8 mouse cellular contexts compared by ENCODE assay signal in the genomic region with DNA sequence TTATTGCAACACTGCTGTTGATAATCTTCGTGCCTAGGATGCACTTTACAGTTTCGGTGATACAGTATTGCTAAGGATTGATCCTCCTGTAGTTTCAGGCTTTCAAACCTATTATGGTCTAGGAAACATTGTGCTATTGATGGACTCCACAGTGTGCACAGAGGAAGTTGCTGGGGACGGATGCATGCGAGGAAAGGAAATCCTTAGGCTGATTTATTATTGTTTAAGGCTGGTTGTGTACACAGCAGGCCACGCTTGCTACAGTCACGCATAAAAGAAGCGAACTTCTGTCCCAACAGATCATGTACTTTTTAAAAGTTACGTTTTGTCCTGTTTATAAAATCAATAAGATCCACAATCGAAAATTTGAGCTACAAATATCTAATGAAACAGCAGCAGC. TPM values are rescaled to one million over a fixed set of nuclear protein-coding genes. Genes with fewer than 3 reads are reported as not detected.
A peak's percentile ranks its signal among the peaks of the same experiment; 100 is the strongest.
DNase-seq lines count a peak whose midpoint lies in the region; ATAC-seq and TF ChIP-seq lines count a peak whose summit lies in the region.

No protein-coding gene starts in this region.

- no peaks in the 10 kb centered on the region for H3K9me3 ChIP-seq in megakaryocyte, embryonic 14.5 days
- no peaks in the 10 kb centered on the region for H3K9me3 ChIP-seq in neural tube, embryonic 14.5 days (ENCODE audit: control insufficient read depth, low read length)

- no peak for ATAC-seq in megakaryocyte, adult 5-6 weeks (ENCODE audit: poor library complexity, severe bottlenecking)
- no peak for ATAC-seq in neural tube, embryonic 14.5 days (ENCODE audit: low read depth)

- no peaks in the 10 kb centered on the region for H3K4me1 ChIP-seq in kidney, adult 2 months (ENCODE audit: control insufficient read depth, insufficient read depth, low read length)
- H3K4me1 ChIP-seq in megakaryocyte, embryonic 14.5 days, result peaks cover 38% of the 10 kb centered on the region
- peaks cover 14% of the 10 kb centered on the region; the same call in 1 of the 2 replicates for H3K4me1 ChIP-seq in neural tube, embryonic 14.5 days (ENCODE audit: control insufficient read depth, insufficient read depth, low read length)

- peak overlapping the region; percentile 82; the same call in 1 of the 2 replicates for H3K4me2 ChIP-seq in neural tube, embryonic 14.5 days (ENCODE audit: low read depth, low read length)

- no peaks in the 10 kb centered on the region for H3K36me3 ChIP-seq in kidney, adult 2 months (ENCODE audit: control insufficient read depth, insufficient read depth, low read length)
- H3K36me3 ChIP-seq in megakaryocyte, embryonic 14.5 days (replicated peaks; ENCODE audit: low read length), result peaks cover 6% of the 10 kb centered on the region
- no peaks in the 10 kb centered on the region for H3K36me3 ChIP-seq in neural tube, embryonic 14.5 days (ENCODE audit: control insufficient read depth, insufficient read depth, low read length)

- no peak overlapping the region for H3K27ac ChIP-seq in kidney, adult 2 months (ENCODE audit: insufficient read depth, low read depth, low read length)
- H3K27ac ChIP-seq in neural tube, embryonic 14.5 days (ENCODE audit: low read depth, low read length), result no peak overlapping the region

- no peak overlapping the region for H3K4me3 ChIP-seq in kidney, adult 2 months (ENCODE audit: insufficient read depth, low read depth, low read length)
- H3K4me3 ChIP-seq in megakaryocyte, embryonic 14.5 days (replicated peaks), result peak overlapping the region; percentile 8
- no peak overlapping the region for H3K4me3 ChIP-seq in neural tube, embryonic 14.5 days (ENCODE audit: low read depth, low read length)

- H3K27me3 ChIP-seq in kidney, adult 2 months (replicated peaks; ENCODE audit: control insufficient read depth, insufficient read depth, low read length), result no peaks in the 10 kb centered on the region
- H3K27me3 ChIP-seq in megakaryocyte, embryonic 14.5 days (replicated peaks), result no peaks in the 10 kb centered on the region
- no peaks in the 10 kb centered on the region for H3K27me3 ChIP-seq in neural tube, embryonic 14.5 days (ENCODE audit: control insufficient read depth, insufficient read depth, low read length)

- TF ChIP-seq CTCF in kidney, adult 2 months (conservative IDR thresholded peaks at IDR 0.05; ENCODE audit: insufficient read depth, insufficient read length, low read depth, low read length), result no peak

- 58% methylated on average over 9 of the region's 9 CpGs for WGBS in kidney, adult 2 months
- WGBS in neural tube, embryonic 14.5 days, result 60% methylated on average over 9 of the region's 9 CpGs

- TF ChIP-seq POLR2A in kidney, adult 2 months (IDR thresholded peaks at IDR 0.05; ENCODE audit: low read depth, low read length), result no peak

- H3K9ac ChIP-seq in neural tube, embryonic 14.5 days (replicated peaks; ENCODE audit: low read depth, low read length), result no peak overlapping the region

- peak; percentile 92 for DNase-seq in heart, adult 11 months
- no peak for DNase-seq in heart, adult 18-20 months
- peak; percentile 30 for DNase-seq in kidney, adult 2 months
- DNase-seq in kidney, postnatal 36 days, result no peak
- DNase-seq in cerebellum, postnatal 14 days, result no peak

RNA-seq across cellular contexts. Expression of a gene that starts 1.2 kb away (rescaled TPM):
- total RNA-seq in heart, adult 18-20 months (2021), result 1 to 10 TPM; 4.8 to 5.4 TPM
- polyA plus RNA-seq in kidney, adult 2 months (2012; rRNA removed), result 5.4 and 6.8 TPM in 2 replicates
- 6.5 and 13.9 TPM in 2 replicates for polyA plus RNA-seq in megakaryocyte, embryonic 14.5 days (2012; ENCODE audit: insufficient read depth, low replicate concordance)
- 44.2 and 49.7 TPM in 2 replicates for total RNA-seq in megakaryocyte, adult 5-6 weeks (2015)
- total RNA-seq in megakaryocyte, adult 5-6 weeks (2017), result 60.9 and 67.8 TPM in 2 replicates
- 13.3 and 19.3 TPM in 2 replicates for polyA plus RNA-seq in neural tube, embryonic 14.5 days (2014; fragmentation: Nextera tagmentation; extraction: Ambion mirVana)

Comparison
In these comparisons a context has a peak if more than half of its experiments do, and no peak if none do; other contexts are left out.
1. DNase-seq: peak in heart, adult 11 months (single experiment) and kidney, adult 2 months (single experiment); none in heart, adult 18-20 months (0 of 2), kidney, postnatal 36 days (0 of 2) and cerebellum, postnatal 14 days (0 of 2).